Mouse (Mus musculus): ENCODE results near the gene Clta. TPM values are rescaled to one million over a fixed set of nuclear protein-coding genes. Genes with fewer than 3 reads are reported as not detected.

The Clta gene
- total RNA-seq, 1 experiment from 2014 or later: 169 TPM

DNA sequence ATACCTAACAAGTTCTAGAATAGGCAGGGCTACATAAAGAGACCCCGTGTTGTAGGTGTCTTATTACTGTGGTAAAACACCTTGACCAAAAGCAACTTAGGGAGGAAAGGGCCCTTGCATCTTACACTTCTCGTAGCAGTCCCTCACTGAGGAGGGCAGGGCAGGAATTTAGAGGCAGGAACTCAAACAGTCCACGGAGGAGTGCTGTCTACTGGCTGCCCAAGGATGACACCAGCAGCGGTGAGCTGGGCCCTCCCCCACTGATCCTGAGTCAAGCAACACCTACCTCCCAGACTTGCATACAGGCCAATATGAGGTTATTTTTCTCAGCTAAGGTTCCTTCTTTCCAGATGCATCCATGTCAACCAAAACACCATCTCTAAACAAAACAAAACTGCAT lies 24.0 kb upstream of the Clta start:
- DNase-seq: no peak

DNA sequence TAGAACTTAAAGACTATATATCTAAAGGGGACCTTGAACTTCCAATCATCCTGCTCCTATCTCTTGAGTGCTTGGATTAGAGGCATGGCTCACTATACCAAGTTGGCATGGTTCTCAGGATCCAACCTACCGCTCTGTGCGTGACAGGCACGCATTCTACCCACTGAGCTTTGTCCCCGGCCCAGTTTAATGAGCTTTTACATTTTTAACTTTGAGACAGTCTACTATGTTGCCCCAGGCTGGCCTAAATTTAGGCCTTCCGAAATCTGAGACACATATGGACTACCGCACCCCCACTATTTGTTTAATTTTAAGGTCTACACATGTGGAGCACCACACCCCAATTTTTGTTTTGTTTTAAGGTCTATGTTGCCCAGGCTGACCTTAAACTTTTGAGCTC lies 23.4 kb upstream of the Clta start:
- no peak for DNase-seq

DNA sequence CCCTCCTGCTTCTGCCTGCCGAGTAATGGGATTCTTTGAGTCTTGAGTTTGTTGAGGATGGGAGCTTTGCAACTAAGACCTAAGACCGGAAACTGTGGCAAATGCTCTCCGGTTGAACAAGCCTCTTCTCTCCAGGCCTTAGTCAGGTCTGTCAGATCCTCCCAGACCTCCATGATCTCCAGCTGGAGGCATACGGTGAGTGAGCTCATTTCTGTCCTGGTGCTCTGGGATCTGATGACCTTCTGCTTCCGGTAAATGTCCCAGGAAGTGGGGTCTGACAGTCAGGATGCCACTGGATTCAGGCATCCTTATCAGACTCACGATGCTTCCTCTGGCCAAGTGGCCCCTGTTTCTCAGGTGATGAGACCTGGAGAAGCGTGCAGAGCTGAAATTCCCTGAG lies 23.0 kb upstream of the Clta start:
- no peak for DNase-seq

DNA sequence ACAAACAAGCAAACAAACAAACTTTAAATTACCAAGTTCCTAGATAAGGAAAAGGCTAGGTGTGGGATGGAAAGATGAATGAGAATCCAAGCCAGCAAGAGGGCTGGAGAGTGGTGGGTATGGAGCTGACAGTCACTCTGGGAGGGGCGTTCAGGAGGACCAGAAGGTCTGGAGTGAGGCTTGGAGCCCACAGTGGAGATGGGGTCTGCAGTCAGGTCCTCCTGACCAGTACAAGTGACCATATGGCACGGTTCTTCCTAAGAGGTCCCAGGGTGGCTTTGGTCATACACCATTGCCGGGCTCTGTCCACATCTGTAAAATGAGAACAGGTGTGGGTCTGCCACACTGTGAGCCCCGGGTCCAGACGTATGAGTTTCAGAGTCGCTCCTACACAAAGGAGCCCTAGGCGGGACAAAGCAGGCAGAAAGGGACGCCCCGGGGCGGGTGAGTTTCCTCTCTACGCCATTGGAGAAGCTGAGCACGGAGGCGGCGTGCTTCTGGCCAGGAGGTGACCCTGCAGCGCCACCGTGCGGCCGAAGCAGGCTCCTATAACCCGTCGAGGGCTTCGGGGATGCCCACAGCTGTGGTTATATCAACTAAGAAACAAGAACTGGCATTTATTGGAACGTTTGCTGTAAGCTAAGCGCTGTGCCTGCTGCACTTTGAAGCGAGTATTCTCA lies 22.1 kb upstream of the Clta start:
- peak; percentile 97 for DNase-seq

DNA sequence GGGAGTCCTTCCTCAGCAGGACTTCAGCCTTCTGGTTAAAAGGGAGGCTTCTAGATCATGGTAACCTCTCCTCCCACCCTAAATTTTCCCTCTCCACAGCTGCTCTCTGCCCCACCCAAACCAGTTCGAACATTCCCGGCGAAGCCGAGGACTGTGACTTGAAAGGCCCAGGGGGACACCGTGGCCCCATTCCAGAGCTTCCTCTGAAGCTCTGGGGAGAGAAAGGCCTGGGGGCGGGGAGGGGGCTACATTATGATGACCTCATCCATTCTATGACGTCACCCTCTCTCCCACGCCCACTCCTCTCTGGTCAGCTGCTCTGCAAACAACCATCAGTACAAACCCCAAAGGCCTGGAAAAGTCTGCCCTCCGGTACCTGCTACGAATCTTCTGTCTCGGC lies 21.1 kb upstream of the Clta start, which contains the start of gene Ccin:
Gene Ccin, plus strand, starts transcription at position 303 of the 400 bp plus-strand sequence.
- DNase-seq: no peak

DNA sequence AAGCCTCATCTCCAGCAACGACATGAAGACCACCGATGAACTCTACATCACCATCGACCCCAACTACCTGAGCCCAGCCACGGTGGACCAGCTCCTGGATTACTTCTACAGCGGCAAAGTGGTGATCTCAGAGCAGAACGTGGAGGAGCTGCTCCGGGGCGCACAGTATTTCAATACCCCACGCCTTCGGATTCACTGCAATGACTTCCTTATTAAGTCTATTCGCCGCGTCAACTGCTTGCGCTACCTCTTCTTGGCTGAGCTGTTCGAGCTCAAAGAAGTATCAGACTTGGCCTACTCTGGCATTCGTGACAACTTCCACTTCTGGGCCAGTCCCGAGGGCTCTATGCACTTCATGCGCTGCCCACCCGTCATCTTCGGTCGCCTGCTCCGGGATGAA lies 20.5 kb upstream of the Clta start:
- DNase-seq: no peak

DNA sequence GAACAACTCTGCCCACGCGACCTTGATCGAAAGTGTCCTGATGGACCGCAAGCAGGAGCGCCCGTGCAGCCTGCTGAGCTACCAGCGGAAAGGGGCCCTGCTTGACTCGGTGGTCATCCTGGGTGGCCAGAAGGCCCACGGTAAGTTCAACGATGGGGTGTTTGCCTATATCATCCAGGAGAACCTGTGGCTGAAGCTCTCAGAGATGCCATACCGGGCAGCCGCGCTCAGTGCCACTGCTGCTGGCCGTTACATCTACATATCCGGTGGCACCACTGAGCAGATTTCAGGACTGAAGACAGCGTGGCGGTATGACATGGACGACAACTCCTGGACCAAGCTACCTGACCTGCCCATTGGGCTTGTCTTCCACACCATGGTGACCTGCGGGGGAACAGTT lies 19.9 kb upstream of the Clta start:
- DNase-seq: no peak

DNA sequence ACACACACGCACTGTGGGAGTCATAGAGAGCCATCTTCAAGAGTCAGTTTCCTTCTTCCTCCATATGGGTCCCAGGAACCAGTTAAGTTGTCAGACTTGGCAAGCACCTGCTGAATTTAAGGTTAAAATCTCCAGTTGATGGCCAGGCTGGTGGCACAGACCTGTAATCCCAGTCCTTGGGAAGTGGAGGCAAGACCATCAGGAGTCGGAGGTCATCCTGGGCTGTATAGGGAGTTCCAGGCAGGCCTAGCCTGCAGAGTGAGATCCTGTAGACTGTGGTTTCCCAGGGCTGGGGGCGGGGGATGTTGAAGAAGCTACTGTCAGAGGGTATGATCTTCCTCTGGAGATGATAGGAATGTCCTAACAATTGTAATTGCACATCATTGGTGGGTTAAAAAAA lies 15.3 kb upstream of the Clta start:
- DNase-seq: no peak

DNA sequence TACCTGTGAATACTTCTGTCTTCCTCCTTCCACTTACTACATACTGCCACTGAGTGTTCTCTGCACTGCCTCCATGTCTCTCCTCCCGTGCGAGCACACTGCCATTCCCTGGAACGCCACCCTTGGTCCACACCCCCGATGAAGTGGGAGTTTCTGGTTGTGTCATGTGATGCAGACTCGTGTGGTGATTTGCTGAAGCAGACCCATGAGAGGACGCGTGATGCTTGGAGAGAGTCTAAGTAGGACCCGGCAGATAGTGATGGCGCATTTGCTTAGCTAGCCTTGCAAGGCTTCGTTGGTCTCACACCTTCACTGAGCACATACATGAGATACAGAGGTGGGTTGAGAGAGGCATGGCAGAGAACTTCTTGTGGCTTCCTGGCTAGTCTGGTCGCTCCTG lies 11.2 kb upstream of the Clta start:
- no peak for DNase-seq

DNA sequence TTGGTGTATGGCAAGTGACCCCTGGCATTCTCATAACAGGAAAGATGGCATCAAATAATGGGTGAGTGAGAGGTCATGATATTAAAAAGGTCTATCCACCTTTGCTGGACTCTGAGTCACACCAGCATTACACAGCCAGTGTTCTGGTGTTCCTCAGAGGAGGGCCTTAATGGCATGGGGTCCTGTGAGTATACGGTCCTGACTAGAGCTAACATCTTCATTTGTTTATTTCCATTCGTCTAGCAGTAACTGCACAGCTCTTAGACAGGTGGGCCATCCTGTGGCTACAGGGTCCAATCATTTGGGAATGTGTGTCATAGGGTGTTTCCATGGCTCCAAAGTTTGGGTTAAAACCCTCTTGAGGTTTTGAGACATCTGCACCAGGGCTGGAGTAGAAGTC lies 9.9 kb upstream of the Clta start:
- no peak for DNase-seq

DNA sequence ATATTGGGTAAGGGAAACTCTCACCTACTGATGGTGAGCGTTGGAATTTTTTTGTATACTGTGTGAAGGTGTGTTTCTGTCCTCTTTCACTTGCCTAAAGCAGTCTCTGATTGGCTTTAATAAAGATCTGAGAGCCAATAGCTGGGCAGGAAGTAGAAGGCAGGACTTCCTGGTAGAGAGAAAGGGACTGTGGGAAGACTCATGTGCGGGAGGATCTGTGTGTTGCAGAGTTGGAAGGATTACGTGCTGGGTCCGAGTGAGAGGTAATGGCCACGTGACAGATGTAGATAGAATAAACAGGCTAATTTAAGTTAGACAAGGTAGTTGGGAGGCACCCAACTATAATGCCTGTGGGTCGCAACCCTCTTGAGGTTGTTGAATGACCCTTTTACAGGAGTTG lies 630 bp upstream of the Clta start:
- DNase-seq: no peak

DNA sequence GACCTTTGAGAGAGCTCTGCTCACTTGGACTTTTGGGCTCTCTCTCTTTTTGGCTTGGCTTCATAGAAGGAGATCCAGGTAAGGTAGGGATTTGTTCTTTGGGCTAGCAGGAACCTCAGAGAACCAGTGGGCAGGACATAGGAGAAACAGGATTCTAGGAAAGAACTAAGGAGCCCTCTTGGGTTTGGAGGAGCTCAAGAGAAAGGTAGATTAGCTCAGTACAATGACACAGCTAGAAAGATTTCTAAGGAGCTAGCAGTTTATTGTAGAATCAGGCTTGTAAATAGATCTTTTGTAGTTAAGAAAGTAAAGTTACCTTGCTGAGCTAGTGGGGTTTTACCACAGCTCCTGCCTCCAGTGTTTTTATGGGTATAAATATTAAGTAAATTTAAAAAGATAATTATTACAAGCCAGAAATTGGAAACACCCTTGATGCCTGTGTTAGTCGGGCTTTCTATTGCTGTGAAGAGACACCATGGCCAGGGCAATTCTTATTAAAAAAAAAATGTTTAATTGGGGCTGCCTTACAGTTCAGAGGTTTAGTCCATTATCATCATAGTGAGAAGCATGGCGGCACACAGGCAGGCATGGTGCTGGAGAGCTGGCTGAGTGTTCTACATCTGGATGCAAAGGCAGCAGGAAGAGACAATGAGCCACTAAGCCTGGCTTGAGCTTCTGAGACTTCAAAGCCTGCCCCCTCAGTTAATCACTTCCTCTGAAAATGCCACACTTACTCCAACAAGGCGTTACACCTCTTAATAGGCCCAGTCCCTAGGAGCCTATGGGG lies 564 bp downstream of the Clta start:
- no peak for DNase-seq

DNA sequence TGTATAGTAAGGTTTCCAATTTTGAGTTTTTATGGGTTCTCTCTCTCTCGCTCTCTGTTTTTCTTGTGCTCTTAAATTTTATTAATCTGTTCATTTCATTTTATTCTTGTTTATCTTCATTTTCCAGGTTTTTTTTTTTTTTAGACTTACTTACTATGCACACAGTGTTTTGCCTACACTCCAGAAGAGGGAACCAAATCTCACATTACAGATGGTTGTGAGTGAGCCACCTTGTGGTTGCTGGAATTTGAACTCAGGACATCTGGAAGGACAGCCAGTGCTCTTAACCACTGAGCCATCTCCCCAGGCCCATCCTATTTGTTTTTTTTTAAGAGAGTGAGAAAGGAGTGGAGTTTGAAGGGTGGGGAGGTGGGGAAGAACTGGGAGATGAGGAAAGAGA lies 5.9 kb downstream of the Clta start:
- DNase-seq: no peak

DNA sequence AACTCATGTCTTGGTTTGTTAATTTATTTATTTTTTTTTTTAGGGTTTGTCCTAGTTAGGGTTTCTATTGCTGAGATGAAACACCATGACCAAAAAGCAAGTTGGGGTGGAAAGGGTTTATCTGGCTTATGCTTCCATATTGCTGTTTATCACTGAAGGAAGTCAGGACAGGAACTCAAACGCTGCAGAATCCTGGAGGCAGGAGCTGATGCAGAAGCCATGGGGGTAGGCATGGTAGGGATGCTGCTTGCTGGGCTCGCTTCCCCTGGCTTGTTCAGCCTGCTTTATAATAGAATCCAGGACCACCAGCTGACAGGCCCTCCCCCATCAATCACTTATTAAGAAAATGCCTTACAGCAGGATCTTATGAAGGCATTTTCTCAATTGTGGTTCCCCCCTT lies 6.6 kb downstream of the Clta start:
- DNase-seq: no peak

DNA sequence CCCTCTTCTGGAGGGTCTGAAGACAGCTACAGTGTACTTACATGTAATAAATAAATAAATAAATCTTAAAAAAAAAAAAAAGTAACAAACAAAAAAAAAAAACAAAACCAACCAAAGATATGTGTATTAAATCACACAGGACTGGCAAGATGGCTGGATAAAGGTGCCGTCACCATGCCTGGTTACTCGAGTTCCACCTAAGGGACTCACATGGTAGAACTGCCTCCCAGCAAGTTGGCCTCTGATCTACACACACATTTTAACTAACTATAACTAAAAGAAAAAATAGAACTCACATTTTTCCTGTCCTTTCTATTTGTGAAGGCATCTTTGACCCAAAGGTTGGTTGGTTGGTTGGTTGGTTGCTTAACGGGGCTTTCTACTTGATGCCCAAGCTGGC lies 7.5 kb downstream of the Clta start:
- no peak for DNase-seq

DNA sequence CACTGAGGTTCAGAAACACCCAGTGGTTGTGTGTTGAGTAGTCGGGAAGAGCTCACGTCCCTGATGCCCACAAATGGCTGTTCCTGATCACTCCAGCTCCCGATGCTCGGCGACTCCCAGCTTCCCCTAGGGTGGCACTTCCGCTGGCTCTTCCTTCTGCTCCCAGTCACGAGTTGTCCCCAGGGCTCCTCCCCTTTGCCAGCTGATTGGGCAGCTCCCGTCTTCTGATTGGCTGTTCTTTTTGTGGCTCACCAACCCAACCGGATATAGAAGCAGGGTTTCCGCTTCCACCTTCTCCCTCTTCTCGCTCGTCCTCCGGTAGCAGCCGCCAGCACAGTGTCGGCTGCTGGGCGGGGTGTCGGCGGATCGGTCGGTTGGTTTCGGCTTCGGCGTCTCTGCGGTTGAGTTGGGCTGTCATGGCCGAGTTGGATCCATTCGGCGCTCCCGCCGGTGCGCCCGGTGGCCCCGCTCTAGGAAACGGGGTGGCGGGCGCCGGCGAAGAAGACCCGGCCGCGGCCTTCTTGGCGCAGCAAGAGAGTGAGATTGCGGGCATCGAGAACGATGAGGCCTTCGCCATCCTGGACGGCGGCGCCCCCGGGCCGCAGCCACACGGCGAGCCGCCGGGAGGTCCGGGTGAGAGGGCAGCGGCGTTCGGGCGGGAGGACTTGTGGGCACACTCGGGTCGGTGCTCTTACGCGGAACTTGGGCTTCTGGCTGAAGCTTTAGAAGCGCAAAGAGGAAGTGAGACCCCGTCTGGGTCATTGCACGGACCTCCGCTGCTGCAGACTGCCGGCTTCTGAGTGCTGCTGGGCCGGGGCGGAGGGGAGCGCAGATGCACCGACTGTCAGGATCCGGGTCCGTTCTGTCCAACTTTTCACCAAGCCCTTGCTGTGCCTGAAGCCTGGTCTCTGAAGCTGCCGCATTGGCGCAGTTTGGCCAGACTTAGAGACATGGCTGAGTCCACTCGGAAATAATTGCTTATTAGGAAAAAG lies 8.4 kb downstream of the Clta start:
- DNase-seq: peak; percentile 86

DNA sequence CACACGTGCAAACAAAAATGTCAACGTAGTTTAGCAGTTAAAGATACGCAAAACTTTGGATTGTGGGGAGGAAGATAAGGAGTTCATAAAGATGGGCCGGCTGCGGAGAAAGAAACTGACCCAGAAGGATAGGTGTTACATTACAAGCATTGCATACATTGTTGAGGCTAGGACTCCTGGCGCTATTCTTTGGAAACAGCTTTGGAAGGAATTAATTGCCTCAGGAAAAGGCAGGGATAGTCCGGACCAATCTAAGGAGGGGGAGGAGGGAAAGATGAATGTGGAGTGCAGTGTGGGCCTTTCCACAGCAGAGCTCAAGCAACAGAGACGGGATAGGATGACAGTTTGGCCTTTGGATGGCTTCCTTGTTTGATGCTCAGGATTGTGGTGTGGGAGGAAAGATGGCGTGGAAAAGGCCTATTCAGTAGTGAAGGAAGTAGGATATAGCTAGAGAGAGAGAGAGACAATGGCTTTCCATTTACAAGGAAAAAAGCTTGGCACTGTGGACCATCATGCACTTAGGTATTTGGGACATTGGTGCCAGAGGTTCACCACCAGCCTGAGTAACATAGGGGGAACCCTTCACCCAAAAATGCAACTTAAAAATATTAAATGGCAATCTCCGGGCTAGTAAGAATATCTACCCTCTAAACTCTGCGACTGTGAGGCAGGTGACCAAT lies 9.3 kb downstream of the Clta start:
- no peak for DNase-seq

DNA sequence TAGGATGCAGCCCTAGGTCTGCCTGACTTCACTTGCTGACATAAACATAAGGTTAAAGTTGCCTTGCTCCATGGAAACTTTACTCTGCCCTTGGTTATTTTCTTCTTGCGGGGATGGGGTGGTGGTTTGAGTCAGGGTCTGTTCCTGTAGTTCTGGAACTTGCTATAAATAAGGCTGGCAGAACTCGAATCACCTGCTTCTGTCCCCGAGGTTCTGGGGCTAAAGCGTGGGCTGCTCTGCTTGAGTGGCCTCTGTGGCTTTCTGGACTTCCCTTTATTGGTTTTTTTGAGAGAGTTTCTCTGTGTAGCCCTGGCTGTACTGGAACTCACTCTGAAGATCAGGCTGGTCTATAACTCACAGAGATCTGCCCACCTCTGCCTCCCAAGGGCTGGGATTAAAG lies 11.8 kb downstream of the Clta start:
- no peak for DNase-seq

DNA sequence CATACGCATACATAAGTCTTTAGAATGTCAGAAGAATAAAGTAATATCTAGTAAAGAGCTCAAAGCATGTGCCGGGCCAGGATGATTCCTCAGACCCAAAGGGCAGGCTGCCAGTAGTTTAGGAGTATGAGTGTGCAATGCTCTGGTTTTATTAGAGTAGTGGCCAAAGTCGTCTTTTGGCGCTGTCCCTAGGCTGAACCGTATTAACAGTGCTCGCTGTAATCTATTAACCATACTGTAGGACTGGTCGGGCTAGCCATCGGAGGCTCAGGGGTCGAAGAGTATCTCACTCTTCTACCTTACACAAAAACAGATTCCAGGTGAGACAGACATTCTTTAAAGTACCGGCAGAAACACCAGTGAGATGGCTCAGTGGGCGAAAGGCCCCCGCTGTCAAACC lies 12.5 kb downstream of the Clta start:
- DNase-seq: no peak

DNA sequence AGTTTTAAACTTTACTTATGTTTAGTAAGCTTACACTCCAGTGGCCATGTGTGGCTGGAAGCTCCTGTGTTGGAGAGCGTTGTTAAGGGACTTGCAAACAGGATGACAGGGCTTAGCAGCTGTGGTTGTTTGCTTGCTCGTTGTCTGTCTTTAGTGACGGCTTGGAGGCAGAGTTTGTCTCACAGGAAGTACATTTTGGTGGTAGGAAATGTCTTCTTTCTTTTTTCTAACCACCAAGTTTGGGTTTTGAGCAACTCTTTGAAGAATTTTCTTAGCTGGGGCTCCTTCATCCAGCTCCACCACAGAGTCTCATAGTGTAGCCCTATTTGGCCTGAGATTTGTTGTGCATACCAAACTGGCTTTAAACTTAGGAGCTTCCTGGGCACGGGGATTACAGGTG lies 18.1 kb downstream of the Clta start:
- no peak for DNase-seq

DNA sequence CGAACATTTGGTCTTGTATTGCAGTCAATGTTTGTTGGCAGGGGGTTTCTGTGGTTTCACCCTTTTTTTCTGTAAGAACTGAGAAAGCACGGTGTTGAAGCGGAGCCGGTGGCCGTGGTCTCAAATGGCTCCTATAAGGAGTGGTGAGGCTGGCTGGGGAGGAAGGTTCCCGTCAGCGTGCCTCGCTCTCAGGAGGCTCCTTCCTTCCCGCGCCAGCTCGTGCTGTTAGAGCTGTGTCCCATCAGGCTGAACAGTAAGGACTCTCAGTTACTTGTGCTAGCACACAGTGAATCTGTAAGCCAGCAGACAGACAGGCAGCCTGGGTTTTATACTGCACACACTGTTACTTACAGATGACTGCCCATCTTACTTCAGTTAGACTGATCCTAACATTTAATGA lies 18.5 kb downstream of the Clta start:
- DNase-seq: no peak

DNA sequence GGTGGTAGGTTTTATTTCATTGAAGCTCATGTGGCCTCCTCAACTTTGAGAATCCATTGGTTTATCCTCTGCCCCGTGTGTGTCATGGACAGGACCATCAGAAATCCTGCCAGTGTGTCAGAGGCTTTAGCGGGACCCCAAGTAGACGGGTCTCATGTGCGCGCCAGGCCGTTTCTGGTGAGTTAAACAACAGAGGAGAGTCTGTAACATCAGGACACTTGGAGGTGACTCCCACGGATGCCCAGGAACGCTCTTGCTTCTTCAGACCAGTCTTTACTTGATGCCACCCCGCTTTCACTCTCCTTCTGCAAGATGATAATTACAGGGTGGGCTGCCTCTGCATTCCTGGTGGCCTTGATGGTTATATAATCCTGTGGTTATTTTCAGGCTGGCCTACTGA lies 19.4 kb downstream of the Clta start:
- DNase-seq: no peak

Data from adrenal gland, postnatal 25 days (tissue).